ENCODE assay signal across 9 mouse cellular contexts in genomic region chr12:87471421-87471963, GRCm38 (mm10). TPM values are rescaled to one million over a fixed set of nuclear protein-coding genes. Genes with fewer than 3 reads are reported as not detected.
DNase-seq lines count a peak whose midpoint lies in the region; ATAC-seq and TF ChIP-seq lines count a peak whose summit lies in the region.
"Had no signal": no experiment of that assay in that cellular context is flagged by ENCODE, and none has a peak within 500 bp of the region (broad histone marks: within the 10 kb centered on the region; RNA-seq: fewer than 3 reads in every experiment).

No protein-coding gene starts in this region.

- H3K4me3 ChIP-seq in cerebellum, adult 2 months (replicated peaks; ENCODE audit: insufficient read depth, low read depth, low read length) = peak overlapping the region; percentile 96
- H3K4me3 ChIP-seq in hindbrain, embryonic 15.5 days = peak overlapping the region; percentile 78
- peak overlapping the region; percentile 72 for H3K4me3 ChIP-seq in liver, embryonic 15.5 days (replicated peaks)

- no peaks in the 10 kb centered on the region for H3K9me3 ChIP-seq in hindbrain, embryonic 15.5 days
- no peaks in the 10 kb centered on the region for H3K9me3 ChIP-seq in liver, embryonic 15.5 days (replicated peaks)

- peaks cover 3% of the 10 kb centered on the region for H3K4me1 ChIP-seq in cerebellum, adult 2 months (ENCODE audit: control insufficient read depth, insufficient read depth, low read length)
- peaks cover 14% of the 10 kb centered on the region for H3K4me1 ChIP-seq in hindbrain, embryonic 15.5 days (replicated peaks)
- peaks cover 16% of the 10 kb centered on the region for H3K4me1 ChIP-seq in liver, embryonic 15.5 days (replicated peaks)

- 0% methylated on average over 19 of the region's 19 CpGs for WGBS in cerebellum, adult 2 months
- WGBS in hindbrain, embryonic 15.5 days = under 1% methylated on average over 19 of the region's 19 CpGs
- WGBS in liver, embryonic 15.5 days (ENCODE audit: insufficient replicate concordance) = under 1% methylated on average over 19 of the region's 19 CpGs

- TF ChIP-seq CTCF in cerebellum, adult 2 months (IDR thresholded peaks at IDR 0.05; ENCODE audit: borderline replicate concordance, insufficient read depth, low read depth, low read length) = no peak

- no peaks in the 10 kb centered on the region for H3K27me3 ChIP-seq in cerebellum, adult 2 months (ENCODE audit: control insufficient read depth, insufficient read depth, low read length)
- H3K27me3 ChIP-seq in hindbrain, embryonic 15.5 days = no peaks in the 10 kb centered on the region
- 0 out of 2 replicates have a peak, but pooled peaks cover 4% of the 10 kb centered on the region for H3K27me3 ChIP-seq in liver, embryonic 15.5 days

- TF ChIP-seq POLR2A in cerebellum, adult 2 months (IDR thresholded peaks at IDR 0.05; ENCODE audit: borderline replicate concordance, insufficient read depth, low read length) = no peak

- H3K36me3 ChIP-seq in hindbrain, embryonic 15.5 days = peaks cover 11% of the 10 kb centered on the region
- H3K36me3 ChIP-seq in liver, embryonic 15.5 days (replicated peaks) = peaks cover 21% of the 10 kb centered on the region

- H3K27ac ChIP-seq in cerebellum, adult 2 months (ENCODE audit: insufficient read depth, low read length) = peak overlapping the region; percentile 93
- H3K27ac ChIP-seq in hindbrain, embryonic 15.5 days (replicated peaks) = peak overlapping the region; percentile 93
- H3K27ac ChIP-seq in liver, embryonic 15.5 days (replicated peaks) = peak overlapping the region; percentile 66

- DNase-seq in cerebellum, adult 2 months = no peak
- no peak for DNase-seq in cerebellum, adult 9-11 months
- peak; percentile 23 to 35 for DNase-seq in right cerebral cortex, adult 2 months (ENCODE audit: low spot score in 2 of 2)
- DNase-seq in right cerebral cortex, postnatal 25 days = no peak
- DNase-seq in urinary bladder, adult 2 months (ENCODE audit: low spot score) = no peak

- H3K9ac ChIP-seq in hindbrain, embryonic 15.5 days = peak overlapping the region; percentile 83
- H3K9ac ChIP-seq in liver, embryonic 15.5 days = peak overlapping the region; percentile 82

- peak overlapping the region; percentile 64 for H3K4me2 ChIP-seq in hindbrain, embryonic 15.5 days
- H3K4me2 ChIP-seq in liver, embryonic 15.5 days = peak overlapping the region; percentile 62

- ATAC-seq in hindbrain, embryonic 15.5 days (ENCODE audit: low FRiP score, low read depth) = no peak
- peak; percentile 77 for ATAC-seq in liver, embryonic 15.5 days (ENCODE audit: insufficient read depth)
- no peak for ATAC-seq in monocyte, adult 5-6 weeks (replicated peaks; ENCODE audit: insufficient number of reproducible peaks, low FRiP score, low TSS enrichment, poor library complexity, severe bottlenecking)

RNA-seq across cellular contexts. Expression of gene Snw1, which starts 0.6 kb away (rescaled TPM):
- polyA plus RNA-seq in cerebellum, adult 2 months (2012; rRNA removed) = 46.3 and 50.7 TPM in 2 replicates
- polyA plus RNA-seq in hindbrain, embryonic 15.5 days (2015; fragmentation: Nextera tagmentation; extraction: Ambion mirVana) = 93.4 and 103 TPM in 2 replicates
- 46.4 and 48.1 TPM in 2 replicates for polyA plus RNA-seq in liver, embryonic 15.5 days (2015; fragmentation: Nextera tagmentation; extraction: Ambion mirVana)
- total RNA-seq in monocyte, adult 5-6 weeks (2017) = 144 to 150 TPM (median 147 TPM) in 3 replicates
- polyA plus RNA-seq in urinary bladder, adult 2 months (2012; rRNA removed) = 52.6 and 53.9 TPM in 2 replicates

RNA-seq across cellular contexts. Expression of gene Gm5788, which starts 23.0 kb away (rescaled TPM):
- polyA plus RNA-seq in cerebellum, adult 2 months (2012; rRNA removed) = not detected in 2 replicates
- not detected in 2 replicates for polyA plus RNA-seq in hindbrain, embryonic 15.5 days (2015; fragmentation: Nextera tagmentation; extraction: Ambion mirVana)
- polyA plus RNA-seq in liver, embryonic 15.5 days (2015; fragmentation: Nextera tagmentation; extraction: Ambion mirVana) = not detected in 2 replicates
- total RNA-seq in monocyte, adult 5-6 weeks (2017) = not detected in 3 replicates
- polyA plus RNA-seq in urinary bladder, adult 2 months (2012; rRNA removed) = not detected in 2 replicates
- total RNA-seq: left cerebral cortex, adult 8-10 months had no signal

RNA-seq across cellular contexts. Expression of gene Alkbh1, which starts 27.7 kb away (rescaled TPM):
- polyA plus RNA-seq in cerebellum, adult 2 months (2012; rRNA removed) = 18.3 and 22.0 TPM in 2 replicates
- 36.6 and 37.5 TPM in 2 replicates for polyA plus RNA-seq in hindbrain, embryonic 15.5 days (2015; fragmentation: Nextera tagmentation; extraction: Ambion mirVana)
- 16.7 and 19.9 TPM in 2 replicates for polyA plus RNA-seq in liver, embryonic 15.5 days (2015; fragmentation: Nextera tagmentation; extraction: Ambion mirVana)
- total RNA-seq in monocyte, adult 5-6 weeks (2017) = 29.1 to 63.3 TPM (median 38.0 TPM) in 3 replicates
- polyA plus RNA-seq in urinary bladder, adult 2 months (2012; rRNA removed) = 18.1 and 23.0 TPM in 2 replicates

RNA-seq across cellular contexts. Expression of gene Slirp, which starts 27.8 kb away (rescaled TPM):
- 82.7 and 86.7 TPM in 2 replicates for polyA plus RNA-seq in cerebellum, adult 2 months (2012; rRNA removed)
- polyA plus RNA-seq in hindbrain, embryonic 15.5 days (2015; fragmentation: Nextera tagmentation; extraction: Ambion mirVana) = 242 and 258 TPM in 2 replicates
- 130 and 158 TPM in 2 replicates for polyA plus RNA-seq in liver, embryonic 15.5 days (2015; fragmentation: Nextera tagmentation; extraction: Ambion mirVana)
- total RNA-seq in monocyte, adult 5-6 weeks (2017) = 58.5 to 81.5 TPM (median 77.2 TPM) in 3 replicates
- polyA plus RNA-seq in urinary bladder, adult 2 months (2012; rRNA removed) = 64.4 and 92.3 TPM in 2 replicates

RNA-seq across cellular contexts. Expression of gene Gm8300, which starts 42.6 kb away (rescaled TPM):
- not detected in 2 replicates for polyA plus RNA-seq in cerebellum, adult 2 months (2012; rRNA removed)
- not detected in 2 replicates for polyA plus RNA-seq in hindbrain, embryonic 15.5 days (2015; fragmentation: Nextera tagmentation; extraction: Ambion mirVana)
- not detected in 2 replicates for polyA plus RNA-seq in liver, embryonic 15.5 days (2015; fragmentation: Nextera tagmentation; extraction: Ambion mirVana)
- total RNA-seq in monocyte, adult 5-6 weeks (2017) = not detected in 3 replicates
- not detected in 2 replicates for polyA plus RNA-seq in urinary bladder, adult 2 months (2012; rRNA removed)
- total RNA-seq: left cerebral cortex, adult 8-10 months had no signal

Comparison
In these comparisons a context has a peak if more than half of its experiments do, and no peak if none do; other contexts are left out.
1. DNase-seq: peak in right cerebral cortex, adult 2 months (2 of 2); none in cerebellum, adult 2 months (0 of 2), cerebellum, adult 9-11 months (single experiment), right cerebral cortex, postnatal 25 days (single experiment) and urinary bladder, adult 2 months (single experiment).
2. Peak in every context shown above with its lines, with median percentiles within 50 percentile points of each other: H3K27ac ChIP-seq and H3K4me3 ChIP-seq.